Mouse (Mus musculus): ENCODE data around the gene Efcc1.
"Not testable (repeated sequence)": the region's sequence is repeated elsewhere in the genome, so short reads cannot be mapped to it uniquely, and the experiment has no call there.

The Efcc1 gene

DNA sequence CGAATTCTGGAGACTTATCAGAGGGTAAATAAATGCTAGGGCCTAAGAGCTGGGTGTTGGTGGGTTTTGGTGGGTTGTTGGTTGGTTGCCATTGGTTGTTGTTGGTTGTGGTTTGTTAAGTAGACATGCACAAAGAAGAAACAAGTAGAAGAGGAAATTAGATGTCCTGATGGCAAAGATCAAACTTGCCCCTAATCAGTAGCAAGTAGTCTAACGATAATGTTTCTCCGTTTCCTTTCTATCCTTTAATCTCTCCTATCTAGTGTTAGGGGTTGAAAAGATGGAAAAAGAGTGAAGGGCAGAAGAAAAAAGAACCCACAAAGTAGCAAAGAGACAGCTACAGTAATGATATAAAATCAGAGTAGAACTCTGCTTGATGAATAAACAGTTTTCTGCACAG lies 14.0 kb downstream of the Efcc1 start:
- DNase-seq (ENCODE audit: low spot score), result no peak

GRCm38 (mm10) chr6:87745301-87745700 lies 14.6 kb downstream of the Efcc1 start:
- no peak for DNase-seq (ENCODE audit: low spot score)

GRCm38 (mm10) chr6:87746059-87746458 lies 15.4 kb downstream of the Efcc1 start:
- no peak for DNase-seq (ENCODE audit: low spot score)

DNA sequence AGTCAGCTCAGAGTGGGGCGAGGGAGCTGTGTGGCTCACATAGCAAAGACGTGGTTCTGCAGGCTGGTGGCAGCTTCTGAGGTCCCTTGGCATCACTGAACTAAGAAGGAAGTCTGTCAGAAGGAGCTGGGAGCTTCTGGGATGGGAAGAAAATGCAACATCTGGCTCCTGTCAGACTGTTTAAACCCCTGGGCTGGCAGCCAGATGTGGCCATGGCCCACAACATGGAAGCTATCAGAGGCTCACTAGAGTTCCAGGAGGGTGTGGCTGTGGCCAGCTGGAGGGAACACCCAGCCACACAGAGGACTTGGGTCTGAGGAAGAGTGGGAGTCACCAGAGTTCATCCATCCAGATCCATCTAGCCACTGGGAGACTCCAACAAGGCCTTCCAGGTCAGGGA lies 16.2 kb downstream of the Efcc1 start:
- DNase-seq (ENCODE audit: low spot score), result no peak

DNA sequence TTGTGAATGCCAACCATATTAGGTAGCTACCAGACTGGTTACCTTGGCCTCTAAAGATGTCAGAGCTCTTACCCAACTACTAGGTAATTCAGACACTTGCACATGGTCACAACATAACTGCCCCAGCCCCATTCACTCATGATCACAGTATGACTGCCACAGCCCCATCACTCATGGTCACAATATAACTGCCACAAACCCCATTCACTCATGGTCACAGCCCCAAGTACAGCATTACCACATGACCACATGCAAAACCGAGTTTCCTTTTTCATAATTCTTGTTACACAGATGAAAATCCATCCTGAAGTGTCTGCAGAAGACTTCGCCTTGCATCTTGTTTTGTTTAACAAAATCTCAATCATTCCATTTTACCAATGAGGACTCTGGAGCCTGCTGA lies 17.4 kb downstream of the Efcc1 start:
- DNase-seq (ENCODE audit: low spot score), result no peak

DNA sequence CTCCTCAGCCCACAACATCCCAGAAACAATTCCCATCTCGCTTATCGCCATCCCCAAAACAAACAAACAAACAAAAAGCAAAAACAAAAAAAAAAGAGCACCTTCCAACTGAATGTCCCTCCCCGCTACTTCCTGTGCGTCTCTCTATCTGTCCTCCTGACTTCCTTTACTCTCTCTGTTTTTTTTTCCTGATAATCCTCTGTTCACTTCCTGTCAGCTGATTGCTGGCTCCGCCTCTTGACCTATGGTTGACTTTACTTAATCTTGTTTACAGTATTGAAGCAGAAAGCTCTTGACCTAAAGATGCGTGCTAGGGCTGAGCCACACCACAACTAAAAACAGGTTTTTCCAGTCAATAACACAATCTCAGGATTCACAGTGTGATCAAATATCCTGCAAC lies 17.9 kb downstream of the Efcc1 start:
- DNase-seq (ENCODE audit: low spot score), result no peak

GRCm38 (mm10) chr6:87750184-87750910 lies 19.7 kb downstream of the Efcc1 start:
- DNase-seq (ENCODE audit: low spot score), result no peak

DNA sequence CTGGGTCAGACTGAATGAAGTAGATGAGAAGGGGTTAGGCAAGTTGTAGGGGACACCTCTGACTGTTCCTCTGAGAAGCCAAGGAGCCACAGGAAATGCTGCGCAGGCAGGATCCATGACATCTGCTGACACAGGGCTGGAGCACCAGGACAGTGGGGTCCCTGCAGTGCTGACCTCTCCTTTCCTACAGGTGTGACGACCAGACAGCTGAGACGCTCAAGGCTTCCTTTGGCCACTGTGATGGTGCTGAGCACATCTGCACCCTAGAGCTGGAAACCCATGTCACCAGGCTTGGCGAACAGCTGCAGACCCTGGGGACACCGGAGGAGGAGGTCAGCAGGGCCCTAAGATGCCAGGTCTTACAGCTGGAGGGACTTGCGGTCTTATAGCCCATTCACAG lies 20.9 kb downstream of the Efcc1 start:
- DNase-seq (ENCODE audit: low spot score), result no peak

DNA sequence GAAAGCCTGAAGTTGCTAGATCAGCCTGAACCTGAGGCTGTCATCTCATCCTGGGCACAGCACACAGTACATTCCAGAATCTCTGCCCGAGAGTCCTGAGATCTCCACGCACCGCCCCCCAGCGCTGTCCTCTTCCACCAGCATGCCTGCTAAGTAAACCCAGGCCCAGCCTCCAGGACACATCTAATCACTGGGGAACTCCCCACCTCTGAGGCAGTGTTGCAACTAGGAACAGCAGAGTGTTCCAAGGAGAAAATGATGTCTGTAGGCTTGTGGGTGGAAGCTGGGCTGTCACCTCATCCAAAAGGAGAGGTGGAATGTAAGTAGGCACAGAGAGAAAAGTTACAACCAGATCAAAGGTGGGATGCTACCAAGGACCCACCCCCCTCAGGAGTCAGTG lies 24.5 kb downstream of the Efcc1 start:
- DNase-seq (ENCODE audit: low spot score), result no peak

DNA sequence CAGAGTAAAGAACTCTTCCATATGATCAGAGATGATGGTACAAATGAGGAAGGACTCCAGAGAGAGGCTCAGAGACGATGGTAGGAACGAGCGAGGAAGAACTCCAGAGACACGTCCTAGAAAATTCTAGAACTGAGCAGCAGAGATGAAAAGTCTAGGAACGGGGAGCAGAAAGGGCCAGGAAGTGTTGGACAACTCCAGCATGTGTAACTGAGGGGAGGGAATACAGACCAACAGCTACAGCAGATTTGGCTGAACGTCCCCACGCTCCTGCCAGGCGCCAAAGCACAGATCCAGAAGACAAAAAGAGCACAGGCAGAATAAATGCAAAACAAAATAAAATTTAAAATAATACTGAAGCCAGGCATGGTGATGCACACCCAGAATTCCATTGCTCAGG lies 26.2 kb downstream of the Efcc1 start:
- no peak for DNase-seq (ENCODE audit: low spot score)

- DNase-seq (ENCODE audit: low spot score), result no peak
Measured at GRCm38 (mm10) chr6:87759404-87759803, 28.7 kb downstream of the Efcc1 start.

- no peak for DNase-seq (ENCODE audit: low spot score)
Measured at GRCm38 (mm10) chr6:87759850-87760249, 29.2 kb downstream of the Efcc1 start.

DNA sequence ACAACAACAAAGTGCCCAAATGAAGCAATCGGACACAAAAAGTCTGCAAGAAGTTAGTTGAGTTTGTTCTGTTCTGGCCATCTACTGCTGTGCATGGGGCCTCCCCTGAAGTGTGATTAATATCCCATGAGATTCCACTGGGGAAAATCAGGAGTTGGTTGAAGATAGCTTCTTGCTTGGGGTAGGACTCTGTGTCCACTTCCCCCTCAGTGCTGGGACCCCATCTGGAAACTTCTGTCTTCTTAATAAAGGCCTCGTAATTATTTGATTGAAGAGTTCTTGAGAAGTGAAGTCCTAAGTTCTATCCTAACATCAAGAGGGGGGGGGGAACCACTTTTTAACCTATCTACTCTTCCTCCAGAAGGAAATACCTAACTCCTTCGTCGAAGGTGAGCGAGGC lies 31.5 kb downstream of the Efcc1 start:
- DNase-seq (ENCODE audit: low spot score), result no peak

GRCm38 (mm10) chr6:87763376-87764280 lies 33.0 kb downstream of the Efcc1 start:
- no peak for DNase-seq (ENCODE audit: low spot score)

- not testable (repeated sequence) for DNase-seq (ENCODE audit: low spot score)
Measured at GRCm38 (mm10) chr6:87764296-87764695, 33.6 kb downstream of the Efcc1 start.

GRCm38 (mm10) chr6:87770626-87771025 lies 40.0 kb downstream of the Efcc1 start:
- no peak for DNase-seq (ENCODE audit: low spot score)

DNA sequence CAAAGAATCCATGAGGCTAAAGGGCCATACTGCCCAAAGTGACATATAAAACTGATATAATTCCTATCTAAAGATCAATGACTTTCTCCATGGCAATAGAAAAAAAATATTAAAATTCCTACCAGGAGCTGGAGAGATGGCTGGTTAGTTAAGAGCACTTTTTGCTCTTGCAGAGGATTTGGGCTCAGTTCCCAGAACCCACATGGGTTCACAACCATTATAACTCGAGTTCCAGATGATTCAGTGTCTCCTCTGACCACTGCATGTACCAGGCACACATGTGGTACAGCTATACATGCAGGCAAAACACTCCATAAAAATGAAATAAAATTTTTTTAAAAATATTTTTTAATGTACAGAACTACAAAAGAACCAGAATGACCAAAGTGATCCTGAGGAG lies 43.8 kb downstream of the Efcc1 start:
- DNase-seq (ENCODE audit: low spot score), result no peak

GRCm38 (mm10) chr6:87774909-87775308 lies 44.2 kb downstream of the Efcc1 start:
- no peak for DNase-seq (ENCODE audit: low spot score)

DNA sequence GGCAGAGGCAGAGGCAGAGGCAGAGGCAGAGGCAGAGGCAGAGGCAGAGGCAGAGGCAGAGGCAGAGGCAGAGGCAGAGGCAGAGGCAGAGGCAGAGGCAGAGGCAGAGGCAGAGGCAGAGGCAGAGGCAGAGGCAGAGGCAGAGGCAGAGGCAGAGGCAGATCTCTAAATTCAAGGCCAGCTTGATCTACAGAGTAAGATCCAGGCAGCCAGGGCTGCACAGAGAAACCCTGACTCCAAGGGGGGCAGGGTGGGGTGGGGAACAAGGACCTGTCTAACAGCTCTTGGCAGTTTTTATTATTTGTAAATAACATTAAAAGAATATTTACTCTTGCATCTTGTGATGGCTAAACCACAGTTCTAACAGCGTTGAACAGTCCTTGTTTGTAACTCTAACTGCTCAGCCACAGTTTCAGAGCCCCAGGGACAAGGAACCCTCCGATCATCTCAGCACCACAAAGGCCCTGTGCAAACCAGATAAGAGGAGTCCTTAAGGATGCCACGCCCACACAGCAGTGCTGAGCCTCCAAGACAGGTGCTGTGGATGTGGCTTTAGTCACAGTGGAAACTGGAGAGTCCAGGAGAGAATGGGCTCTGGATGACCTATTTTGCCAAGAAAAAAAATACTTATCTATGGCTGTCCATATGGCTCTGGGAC lies 45.0 kb downstream of the Efcc1 start:
- DNase-seq (ENCODE audit: low spot score), result no peak

- DNase-seq (ENCODE audit: low spot score), result no peak
Measured at GRCm38 (mm10) chr6:87776663-87777062, 46.0 kb downstream of the Efcc1 start.

GRCm38 (mm10) chr6:87777842-87778241 lies 47.2 kb downstream of the Efcc1 start, which contains the start of gene Gp9:
Gp9 (plus strand) TSS chr6:87778072.
- no peak for DNase-seq (ENCODE audit: low spot score)

DNA sequence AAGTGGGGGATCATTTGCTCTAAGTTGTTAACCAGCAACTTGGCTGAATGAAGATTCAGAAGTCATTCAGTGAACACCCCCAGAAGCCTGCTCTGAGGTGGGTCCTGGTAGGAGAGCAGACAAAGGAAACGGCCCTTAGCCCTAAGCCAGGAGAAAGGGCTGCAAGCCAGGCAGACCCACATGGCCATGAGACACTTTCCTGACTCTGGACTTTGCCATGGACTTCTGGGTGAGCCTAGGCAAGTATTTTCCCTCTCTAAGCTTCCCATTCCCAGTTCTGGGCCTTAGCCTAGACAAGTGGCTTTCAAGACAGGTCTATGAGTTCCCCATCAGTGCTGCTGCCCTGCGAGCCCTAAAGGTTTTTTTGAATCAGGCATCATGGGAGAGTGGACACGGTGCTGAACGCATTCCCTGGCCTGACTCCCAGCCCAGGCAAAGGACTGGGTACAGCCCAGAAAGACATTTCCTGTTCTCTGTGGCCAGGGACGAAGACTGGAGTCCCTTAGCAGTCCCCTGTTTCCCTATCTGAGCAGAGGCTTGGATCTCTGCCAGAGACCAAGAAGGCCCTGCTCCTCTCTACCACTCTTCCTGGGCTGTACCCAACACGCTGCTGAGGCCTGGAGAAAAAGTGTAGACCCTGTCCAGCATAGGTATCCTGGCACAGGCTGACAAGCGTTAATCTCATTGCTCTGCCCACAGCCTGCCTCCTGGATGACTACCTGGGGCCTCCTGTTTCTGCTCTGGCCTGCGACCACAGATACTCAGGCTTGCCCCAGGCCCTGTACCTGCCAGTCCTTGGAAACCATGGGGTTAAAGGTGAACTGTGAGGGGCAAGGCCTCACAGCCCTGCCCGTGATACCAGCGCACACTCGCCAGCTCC lies 47.9 kb downstream of the Efcc1 start:
- DNase-seq (ENCODE audit: low spot score), result no peak

Data from testis, postnatal 14 days (tissue).